Mouse (Mus musculus) A20 (cell line): ENCODE measurements at regions not wholly inside any gene's neighbourhood (a gene's known extent, or its start where the extent isn't known, plus 50 kb on each side); places are given as distances from the start of the nearest gene placed in this dataset.

Experiments used
- DNase-seq: peaks from one replicate; pipeline ENCODE4 v3.0.0-alpha.2; 2011; ENCODE audit warnings: low read depth, low spot score

- DNase-seq = no peak
Measured at GRCm38 (mm10) chrX:115359111-115359510, 451.7 kb downstream of the Ube2dnl2 start.

GRCm38 (mm10) chrX:115396373-115396772, 489.0 kb downstream of the Ube2dnl2 start:
- peak; percentile 56 for DNase-seq
